Mouse (Mus musculus) embryo, embryonic 11 days (tissue): ENCODE measurements around the gene Stat6.
A peak's percentile ranks its signal among the peaks of the same experiment; 100 is the strongest.

Source experiments
- DNase-seq: peaks from one replicate; pipeline ENCODE4 v3.0.0-alpha.2; 2015

Gene Stat6

DNA sequence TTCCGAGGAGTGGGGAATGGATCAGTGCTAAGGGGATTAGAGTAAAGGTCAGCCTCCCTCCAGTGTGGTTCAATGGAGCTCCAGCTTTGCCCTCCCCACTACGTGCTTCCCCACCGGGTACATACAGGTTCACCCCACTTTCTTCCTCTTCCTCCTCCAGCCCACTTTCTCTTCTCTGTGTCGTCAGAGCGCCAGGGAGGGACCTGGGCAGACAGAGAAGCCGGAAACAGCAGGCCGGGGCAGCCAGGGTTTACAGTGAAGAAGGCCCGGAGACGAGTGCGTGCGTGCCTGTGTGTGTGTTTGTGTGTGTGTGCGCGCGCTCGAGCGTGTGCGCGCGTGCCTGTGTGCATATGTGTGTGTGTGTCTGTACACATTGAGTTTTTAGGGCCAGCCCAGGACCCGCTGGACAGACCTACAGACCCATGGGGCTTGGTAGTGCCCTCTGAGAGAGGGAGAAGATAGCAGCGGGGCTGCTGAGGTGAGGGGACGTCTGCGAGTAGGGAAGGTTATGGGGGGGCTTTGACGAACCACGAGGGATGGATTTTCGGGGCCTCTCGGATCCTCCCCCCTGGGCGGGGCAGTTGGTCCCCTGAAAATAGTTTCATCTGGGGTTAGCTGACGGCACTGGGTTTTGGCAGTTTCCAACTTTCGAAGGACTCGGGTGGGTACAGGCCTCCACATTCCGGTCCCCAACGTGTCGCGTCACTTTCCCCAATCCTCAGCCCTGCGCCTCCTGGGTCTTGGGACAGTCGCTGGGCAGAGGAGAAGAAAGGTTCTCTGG is at the start of gene Stat6:
Gene Stat6 (plus strand): TSS at position 215 of the 781 bp plus-strand sequence.
- DNase-seq: peak; percentile 68

DNA sequence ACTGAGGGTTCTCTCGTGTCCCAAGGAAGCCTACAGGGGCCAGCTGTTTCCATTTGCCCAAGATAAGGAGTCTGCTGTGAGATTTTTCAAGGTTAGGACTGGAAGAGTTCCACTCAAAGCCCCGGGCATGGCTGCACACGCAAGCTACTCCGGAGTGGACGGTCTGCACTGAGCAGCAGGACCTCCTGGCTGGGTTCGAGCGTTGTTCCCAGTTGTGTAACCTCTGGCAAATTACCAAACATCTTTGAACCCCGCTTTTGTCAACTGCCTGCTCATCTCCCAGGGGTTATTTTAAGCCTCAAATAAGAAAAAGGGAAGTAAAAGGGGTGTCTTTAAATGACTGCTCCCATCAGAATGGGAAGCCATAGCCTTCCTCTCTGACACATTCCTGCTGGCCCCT is 48.4 kb upstream of the Stat6 start:
- DNase-seq: no peak

DNA sequence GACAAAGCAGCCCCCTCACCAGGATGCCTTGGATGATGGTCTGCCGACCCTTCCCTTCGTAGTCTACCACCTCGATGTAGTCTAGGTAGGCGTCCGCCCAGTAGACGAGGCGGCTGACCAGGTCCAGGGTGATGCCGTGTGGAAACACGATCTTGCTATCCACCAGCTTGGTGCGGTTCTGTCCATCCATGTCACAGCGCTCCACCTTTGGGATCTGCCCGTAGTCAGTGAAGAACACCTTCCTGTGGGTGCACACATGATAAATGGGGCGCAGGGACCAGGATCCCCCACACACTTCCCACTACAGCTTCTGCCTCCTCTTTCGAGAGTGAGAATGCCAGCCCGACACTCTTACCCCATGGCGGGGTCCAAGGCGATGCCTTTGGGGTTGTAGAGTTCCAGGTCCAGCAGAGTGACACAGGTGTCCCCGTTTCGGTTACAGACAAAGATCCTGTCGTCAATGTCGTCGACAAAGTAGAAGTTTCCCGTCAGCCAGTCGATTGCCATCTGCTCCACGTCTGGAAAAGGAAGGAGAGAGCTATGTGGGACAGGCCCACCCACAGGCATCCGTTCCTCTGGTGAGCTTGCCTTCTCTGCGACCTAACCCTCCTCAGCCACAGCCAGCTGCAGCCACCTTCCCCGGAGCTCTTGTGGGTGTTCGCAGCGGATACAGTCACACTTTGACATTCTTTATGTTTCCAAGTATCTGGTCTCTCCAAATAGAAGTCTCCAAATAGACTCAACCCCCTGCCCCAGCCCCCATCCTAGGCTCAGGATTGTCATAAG is 47.7 kb upstream of the Stat6 start:
- no peak for DNase-seq

DNA sequence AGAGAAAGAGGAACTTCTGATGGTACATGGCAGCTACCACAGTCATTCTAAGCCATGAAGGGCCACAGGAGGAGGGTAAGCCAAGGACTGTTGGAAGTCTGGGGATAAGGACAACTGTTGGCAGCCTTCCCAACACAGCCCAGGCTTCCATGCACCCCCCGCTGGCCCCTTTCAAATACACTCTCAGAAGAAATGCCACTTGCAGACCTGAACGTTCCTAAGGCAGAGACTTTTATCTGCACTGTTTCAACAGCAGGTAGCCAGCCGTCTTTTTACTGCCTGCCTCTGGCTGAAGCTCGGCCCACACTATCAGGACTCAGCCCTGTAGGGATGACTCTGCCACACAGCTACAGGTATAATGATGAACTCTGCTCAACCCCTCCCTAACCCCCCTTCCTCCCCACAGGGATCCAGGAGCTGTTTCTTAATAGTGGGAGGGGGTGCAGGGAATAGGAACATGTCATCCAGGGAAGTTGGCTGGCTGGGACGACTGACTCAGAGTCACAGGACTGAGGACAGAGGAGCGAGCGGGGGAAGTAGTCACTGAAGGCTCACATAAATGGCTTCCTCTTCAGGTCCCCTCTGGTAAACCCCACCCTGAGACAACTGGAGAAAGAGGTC is 46.4 kb upstream of the Stat6 start:
- DNase-seq: no peak

DNA sequence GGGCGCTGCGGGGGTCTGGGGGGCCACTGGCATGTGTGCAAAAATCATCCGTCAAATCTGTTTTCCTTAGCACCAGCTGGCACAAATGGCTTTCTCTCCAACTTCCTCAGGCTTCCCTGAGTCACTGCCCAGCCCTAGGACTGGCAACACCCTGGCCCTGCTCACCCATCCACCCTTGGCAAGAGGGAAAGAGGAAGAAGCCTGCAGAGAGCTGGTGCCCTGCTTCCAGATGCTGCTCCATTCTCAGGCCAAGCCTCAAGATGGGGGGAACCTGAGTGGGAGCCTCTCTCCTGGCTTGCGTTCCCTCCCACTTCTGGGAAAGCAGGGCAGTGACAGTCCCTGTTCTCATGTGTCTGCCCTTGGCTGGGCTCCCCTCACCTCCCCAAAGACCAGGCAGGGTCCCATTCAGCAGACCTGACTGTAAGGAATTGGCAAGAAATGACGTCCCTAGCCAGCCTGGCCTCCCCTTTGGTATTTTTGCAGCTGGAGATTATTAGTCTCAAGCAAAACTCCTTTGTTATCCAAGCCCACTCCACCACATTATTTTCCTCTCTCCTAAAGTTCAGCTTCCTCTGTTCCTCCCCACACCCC is 45.4 kb upstream of the Stat6 start:
- DNase-seq: peak; percentile 34

DNA sequence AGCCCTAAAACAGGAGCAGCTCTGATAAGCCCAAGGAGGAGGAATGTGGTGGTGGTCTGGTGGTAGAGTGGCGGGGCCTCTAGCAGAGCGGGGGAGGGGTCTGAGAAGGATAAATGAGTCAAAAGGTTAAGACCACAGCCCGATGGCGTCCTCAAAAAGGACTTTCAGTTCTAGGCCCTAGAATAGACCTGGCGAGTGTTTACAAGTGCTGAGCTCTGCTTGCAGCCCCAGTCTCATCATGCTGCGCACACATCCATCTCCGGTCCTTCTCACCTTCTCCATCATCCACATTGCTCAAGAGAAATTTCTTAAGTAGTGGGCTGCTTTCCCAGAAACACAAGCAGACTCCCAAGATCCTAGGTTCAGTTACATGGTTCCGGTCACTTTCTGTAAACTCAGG is 44.2 kb upstream of the Stat6 start:
- DNase-seq: peak; percentile 31

DNA sequence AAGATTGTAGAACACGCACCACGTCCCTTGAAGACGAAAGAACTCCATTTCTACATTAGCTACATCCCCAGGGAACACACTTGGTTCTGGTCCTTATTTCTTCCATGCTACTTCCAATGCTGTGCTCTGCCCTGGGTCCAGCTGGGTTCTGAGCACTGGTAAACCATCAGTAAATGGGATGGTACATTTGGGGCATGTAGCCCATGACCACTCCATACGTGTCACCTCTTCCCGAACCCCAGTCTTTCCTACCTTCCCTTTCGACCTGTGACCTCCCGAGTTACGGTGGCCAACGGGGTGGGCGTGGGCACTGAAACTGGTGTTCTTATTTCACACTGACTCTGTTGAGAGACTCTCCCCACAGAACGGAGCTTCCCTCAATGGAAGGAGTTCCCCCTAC is 43.5 kb upstream of the Stat6 start:
- no peak for DNase-seq

DNA sequence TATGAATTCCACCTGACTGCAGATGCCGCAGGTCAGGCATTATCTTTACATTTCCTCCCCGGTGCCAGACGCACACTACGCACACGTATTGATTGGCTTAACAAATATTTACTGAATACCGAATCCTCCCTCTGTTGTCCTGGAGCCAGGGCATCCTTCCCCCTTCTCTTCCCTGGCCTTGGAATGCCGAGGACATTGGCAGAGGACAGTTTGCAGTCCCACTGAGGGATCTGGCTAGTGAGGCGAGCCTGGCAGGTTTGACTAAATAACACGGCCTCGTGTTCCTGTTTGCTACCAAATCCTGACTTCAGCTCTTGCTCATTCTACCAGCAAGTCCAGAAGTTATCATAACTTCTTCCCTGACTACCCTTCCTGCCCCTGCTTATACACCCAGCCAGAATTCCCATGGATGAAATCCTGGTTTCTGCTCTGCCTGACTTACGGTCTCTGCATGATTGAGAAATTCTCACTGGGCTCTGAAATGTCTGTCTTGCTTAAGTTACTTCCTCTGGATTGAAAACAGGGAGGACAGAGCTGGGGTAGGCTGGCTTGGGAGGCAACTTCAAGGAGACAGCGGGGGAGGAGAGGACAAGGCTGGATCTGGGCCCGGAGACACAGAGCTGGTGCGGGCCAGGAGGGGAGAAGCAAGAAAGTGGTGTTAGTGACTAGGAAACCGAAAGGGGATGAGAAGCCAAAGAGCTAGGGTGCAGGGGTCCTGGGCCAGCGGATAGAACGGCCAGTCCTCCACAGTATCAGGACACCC is 42.8 kb upstream of the Stat6 start:
- DNase-seq: peak; percentile 34

DNA sequence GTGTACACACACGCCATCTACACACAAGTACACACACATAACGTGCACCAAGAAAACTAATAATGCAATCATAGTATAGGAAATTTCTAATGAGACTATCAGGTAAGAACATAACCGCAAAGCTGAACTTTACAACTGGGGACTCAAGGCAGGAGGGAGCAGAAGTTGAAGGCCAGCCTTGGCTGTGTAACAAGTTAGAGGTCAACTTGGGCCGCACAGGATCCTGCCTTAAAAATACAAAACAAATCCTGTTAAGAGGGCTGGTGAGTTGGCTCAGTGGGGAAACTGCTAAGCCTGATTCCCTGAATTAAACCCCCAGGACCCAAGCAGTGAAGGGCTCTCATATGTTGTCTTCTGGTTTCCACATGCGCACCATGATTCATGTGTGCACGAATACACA is 40.6 kb upstream of the Stat6 start:
- no peak for DNase-seq

DNA sequence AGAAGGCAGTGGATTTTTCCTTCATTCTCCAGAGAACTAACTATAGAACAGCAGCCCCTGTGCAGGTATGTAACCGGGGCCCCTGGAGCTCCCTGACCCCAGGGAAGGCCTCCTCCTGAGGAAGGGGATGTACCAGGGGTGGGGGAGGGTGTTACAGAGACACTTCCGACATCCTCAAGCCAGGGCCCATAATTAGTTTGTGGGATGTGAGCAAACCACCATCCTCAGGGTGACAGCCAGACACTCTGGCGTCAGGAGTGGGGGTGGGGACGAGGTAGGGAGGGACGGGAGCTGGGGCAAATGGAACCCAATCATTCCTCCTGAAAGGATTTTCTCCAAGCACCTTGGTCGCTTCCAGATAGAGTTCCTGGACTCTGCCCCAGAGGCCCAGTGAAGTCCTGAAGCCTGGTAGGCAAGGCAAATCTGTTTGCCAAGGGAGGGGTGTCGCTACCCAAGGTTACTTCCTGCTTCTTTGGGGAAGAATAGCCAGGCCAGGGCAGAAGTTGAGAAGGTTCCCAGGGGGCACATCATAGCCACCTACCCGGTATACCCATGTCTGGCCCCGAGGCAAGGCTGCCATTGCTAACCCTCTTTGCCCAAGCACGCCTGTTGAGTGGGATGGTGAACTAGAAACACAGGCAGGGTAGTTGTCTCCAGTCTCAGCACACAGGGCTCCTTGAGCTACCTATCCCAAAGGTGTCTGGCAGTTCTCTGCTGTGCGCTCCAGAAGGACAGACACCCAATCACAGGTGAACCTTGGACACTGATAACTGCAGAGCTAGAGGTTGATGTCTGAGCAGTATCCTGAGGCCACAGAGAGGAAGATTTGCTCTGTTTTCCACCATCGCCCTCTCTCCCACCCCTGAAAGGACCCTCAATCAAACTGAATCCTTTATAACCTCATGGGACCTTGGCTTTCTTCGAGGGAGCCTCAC is 39.1 kb upstream of the Stat6 start:
- DNase-seq: no peak

DNA sequence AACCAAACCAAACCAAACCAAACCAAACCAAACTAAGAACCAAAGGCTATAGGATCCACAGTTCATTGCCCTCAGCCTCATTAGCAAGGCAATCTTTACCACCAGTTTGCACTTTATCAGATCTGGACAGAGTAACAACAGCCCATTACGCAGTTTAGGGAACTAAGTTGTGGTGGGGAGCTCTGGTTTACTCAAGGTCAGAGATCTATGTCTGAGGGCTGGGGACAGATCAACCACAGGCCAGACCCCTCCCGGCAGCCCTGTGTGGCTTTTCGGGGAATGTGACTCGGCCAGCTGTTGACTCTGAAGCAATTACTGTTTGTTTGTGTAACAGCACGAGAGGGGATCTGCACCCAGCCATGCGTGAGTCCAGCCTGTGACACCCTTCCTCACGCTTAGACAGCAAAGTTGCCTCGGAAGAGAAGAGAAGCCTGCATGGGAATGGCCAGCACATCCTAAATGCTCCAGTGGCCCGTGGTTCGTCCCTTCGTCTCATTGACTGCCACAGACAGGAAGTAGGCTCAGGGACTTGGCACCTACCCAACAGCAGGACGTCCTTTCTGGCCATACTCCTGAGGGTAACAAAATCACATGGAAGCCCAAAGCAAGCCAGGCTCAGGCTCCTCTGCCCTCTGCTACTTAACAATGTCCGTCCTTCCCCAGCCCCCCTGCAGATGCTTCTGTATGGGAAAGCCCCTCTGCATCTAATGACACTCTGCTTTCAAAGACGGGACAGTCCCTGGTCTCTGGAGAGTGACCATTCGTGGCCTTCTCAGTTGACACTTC is 38.1 kb upstream of the Stat6 start:
- DNase-seq: no peak

DNA sequence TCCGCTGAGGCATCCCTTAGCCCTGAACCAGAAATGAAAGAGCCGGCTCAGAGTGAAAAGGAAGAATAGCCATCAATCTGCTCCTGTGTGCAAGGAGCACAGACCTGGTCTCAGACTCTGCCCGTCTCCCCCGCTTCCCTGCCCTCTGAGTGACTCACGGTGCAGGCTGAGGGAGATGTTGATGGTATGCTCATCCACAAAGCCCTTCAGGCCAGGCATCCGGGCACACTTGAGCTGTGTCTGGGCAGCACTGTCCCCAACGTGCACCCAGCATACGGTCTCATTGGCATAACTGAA is 37.6 kb upstream of the Stat6 start:
- no peak for DNase-seq

DNA sequence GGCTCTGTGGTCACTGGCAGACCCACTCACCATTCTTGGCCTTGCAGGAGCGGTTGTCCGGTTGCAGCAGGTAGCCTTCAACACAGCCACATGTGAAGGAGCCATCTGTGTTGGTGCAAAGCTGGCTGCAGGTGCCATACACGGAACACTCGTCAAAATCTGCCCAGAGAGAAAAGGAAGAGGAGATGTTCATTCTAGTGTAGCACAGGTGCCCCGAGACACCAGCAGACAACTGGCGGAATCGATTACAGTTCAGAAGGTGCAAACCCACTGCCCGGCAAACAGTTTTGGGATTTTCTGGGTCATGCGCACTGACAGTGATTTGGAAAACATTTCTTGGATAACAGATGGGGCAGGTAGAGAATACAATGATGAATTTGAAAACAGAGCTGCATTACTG is 37.0 kb upstream of the Stat6 start:
- DNase-seq: no peak

DNA sequence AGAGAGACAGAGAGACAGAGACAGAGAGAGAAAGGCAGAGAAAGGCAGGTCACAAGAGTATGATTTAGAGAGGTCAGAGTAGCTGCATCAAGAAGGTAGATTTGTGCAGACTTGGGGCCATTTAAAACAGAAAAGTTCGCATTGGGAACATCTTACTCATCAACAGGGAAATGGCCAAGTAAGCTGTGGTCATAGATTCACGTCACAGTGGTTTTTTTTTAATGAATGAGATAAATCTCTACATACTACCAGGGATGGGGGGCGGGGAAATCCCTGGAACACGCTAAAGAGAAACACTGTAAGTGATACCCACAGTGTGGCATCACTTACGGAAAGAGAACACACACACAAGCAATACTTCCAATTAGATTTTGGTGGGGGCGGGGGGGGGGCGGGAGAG is 35.7 kb upstream of the Stat6 start:
- no peak for DNase-seq

DNA sequence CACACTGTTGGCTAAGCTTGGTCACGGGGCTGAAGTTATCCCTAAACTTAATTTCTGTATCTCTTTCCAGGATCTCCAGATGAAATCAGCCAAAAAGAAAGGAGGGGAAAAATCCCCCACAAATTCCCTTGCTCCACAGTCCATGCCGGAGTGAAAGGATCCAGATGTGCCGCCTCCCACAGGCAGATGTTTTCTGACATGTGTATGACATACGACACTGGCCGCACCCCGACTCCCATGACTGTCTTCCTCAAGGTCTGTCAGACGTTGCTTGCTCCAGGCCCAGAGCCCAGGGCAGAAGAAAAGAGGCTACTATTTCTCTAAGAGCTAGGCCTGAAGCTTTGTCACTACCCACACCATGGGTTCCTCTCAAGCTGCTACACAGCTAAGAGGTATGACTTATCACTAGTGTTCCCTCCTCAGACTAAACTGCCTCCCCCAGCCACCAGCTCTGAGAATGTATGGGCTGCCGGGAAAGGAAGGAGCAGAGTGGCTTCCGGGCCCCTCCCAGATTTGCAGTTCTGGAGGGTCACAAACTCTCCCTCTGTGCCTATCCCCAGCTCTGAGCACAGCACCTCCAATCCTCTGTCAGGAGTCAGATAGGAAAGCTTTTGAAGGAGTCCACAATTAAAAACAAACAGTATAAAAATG is 33.2 kb upstream of the Stat6 start:
- peak; percentile 38 for DNase-seq

DNA sequence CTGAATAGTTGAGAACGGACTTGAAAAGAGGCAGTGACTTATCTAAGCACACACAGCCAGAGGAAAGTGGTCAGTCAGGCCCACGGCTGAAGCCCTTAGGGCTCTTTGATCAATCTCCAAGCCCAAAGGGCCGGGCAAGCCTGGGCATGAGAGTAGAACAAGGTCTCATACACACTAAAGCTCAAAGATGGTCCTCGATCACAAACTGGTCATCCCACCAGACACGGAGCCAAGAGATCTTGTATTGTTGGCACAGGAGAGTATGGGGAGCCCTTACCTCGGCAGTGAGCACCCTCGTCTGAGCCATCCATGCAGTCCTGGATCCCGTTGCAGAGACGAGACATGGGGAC is 32.7 kb upstream of the Stat6 start:
- DNase-seq: no peak

DNA sequence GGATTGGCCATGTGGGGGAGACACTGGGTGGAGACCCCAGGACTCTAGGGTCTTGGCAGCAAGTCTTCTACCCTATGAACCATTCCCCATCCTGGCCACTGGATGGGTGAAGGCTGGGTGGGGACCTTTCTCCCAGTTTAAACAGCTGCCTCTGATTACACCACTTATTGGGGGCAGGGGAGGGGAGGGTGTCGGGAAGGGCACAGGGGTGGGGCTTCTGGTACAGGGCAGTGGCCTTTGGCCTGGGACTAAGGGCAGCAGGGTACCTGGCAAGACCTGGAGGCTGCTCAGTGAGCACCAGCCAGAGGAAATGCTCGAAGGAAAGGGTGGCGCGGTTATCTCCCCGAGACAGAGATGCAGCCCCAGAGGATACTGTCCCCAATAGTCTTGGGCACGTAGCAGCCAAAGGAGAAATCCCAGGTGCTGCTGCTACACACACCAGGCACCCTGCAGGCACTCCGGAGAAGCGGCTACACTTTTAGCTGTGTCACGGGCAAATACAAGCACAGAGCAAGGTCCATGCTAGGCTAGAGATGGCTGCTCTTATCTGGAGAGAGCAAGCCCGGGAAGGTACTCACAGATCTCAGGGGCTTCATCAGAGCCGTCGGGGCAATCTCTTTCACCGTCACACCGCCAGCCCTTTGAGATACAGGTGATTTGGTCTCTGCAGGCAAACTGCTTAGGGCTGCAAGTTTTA is 30.6 kb upstream of the Stat6 start:
- no peak for DNase-seq

DNA sequence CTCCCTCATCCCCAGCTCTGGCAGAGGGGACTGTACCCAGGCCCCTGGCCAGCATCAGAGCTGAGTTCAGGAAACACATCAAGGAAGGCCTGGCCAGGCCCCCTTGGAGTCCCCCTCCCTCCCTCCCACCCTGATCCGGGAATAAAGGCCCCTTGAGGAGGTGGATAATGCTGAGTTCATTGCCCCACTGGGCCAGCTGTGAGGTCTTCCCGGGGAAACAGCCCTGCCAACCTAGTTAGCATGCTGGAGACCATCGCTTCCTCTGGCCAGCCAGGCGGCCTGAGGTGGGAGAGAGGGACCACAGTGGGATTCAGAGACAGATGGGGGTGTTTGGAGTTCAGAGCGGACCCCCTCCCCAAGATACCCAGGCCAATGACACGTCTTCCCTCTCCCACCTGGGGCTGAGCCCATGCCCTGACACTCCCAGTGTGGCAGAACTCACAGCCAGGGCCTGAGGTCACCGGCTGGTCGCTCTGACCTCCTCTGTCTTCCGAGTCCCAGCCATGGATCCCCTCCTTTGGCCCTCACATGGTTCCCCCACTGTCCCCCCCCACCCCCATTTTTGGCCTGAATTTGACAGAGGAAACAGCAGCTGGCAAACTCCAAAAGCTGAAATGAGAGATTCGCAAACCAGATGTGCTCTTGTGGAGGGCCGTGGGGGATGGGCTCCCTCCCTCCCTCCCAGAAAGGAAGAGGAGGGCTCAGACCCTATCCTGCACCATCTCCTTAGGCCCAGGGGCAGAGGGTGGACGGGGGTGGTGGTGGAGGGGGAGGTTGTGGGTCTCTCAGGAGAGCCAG is 28.4 kb upstream of the Stat6 start:
- DNase-seq: peak; percentile 72

DNA sequence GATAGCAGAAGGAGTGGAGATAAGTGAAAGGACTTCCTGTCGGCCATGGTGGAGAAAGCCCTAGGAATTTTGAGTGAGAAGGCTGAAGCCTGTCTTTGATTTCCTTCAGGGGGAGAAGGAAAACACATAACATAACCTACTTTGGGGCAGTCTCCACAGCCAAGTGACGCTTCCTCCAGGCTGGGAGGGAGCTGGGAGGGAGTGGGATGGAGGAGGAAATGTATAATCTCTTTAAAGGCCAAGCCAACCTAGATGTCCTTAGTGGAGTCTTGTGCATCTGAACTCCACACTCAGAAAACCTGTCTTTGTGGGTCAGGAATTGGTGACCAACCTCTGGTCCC is 27.8 kb upstream of the Stat6 start:
- no peak for DNase-seq
